Mouse (Mus musculus) intestine, embryonic 14.5 days (tissue): ENCODE measurements around the gene Il1rap. TPM values are rescaled to one million over a fixed set of nuclear protein-coding genes. Genes with fewer than 3 reads are reported as not detected.

Experiments
- ATAC-seq: fragments of 200-750 bp; cut with Nextera tagmentation; replicated peaks from 2 replicates; pipeline ENCODE4 v1.8.0; 2017; ENCODE audit warnings: low read depth, moderate number of reproducible peaks, moderate TSS enrichment, moderate library complexity; ENCODE audit not compliant: low FRiP score, low TSS enrichment
- DNase-seq: peaks from one replicate; pipeline ENCODE4 v3.0.0-alpha.2; 2018; ENCODE audit warnings: low spot score
- H3K27ac ChIP-seq: fragments of 300-500 bp; sonication (generic); 2 replicates; pipeline ENCODE4 v1.5.1; 2014; ENCODE audit warnings: low read depth, mild to moderate bottlenecking, control low read depth
- H3K27me3 ChIP-seq: fragments of 300-500 bp; sonication (generic); replicated peaks from 2 replicates; pipeline ENCODE4 v1.6.1; 2014; ENCODE audit warnings: low read length, control low read depth; ENCODE audit not compliant: control insufficient read depth, insufficient read depth
- H3K36me3 ChIP-seq: fragments of 300-500 bp; sonication (generic); 2 replicates; pipeline ENCODE4 v1.6.1; 2014; ENCODE audit warnings: low read length, control low read depth; ENCODE audit not compliant: control insufficient read depth, insufficient read depth
- H3K4me1 ChIP-seq: fragments of 300-500 bp; sonication (generic); replicated peaks from 2 replicates; pipeline ENCODE4 v1.6.1; 2014; ENCODE audit warnings: low read length, control low read depth, mixed read lengths; ENCODE audit not compliant: control insufficient read depth, insufficient read depth
- H3K4me2 ChIP-seq: fragments of 300-500 bp; sonication (generic); 2 replicates; pipeline ENCODE4 v1.6.1; 2014; ENCODE audit warnings: low read length
- H3K4me3 ChIP-seq: fragments of 300-500 bp; sonication (generic); 2 replicates; pipeline ENCODE4 v1.5.1; 2014; ENCODE audit warnings: low read depth, low read length, control low read depth, mixed read lengths
- H3K9ac ChIP-seq: fragments of 300-500 bp; sonication (generic); 2 replicates; pipeline ENCODE4 v1.6.1; 2014; ENCODE audit warnings: mild to moderate bottlenecking, low read length
- H3K9me3 ChIP-seq: fragments of 300-500 bp; sonication (generic); 2 replicates; pipeline ENCODE4 v1.6.1; 2016; ENCODE audit warnings: low read length, control low read depth; ENCODE audit not compliant: control insufficient read depth
- WGBS: fragments of 180-500 bp; shearing (Covaris S2); extraction: QIAGEN DNeasy Blood & Tissue Kit; methylation state at CpG from one replicate; pipeline ENCODE4 v1.1.7; 2014; 5-methylcytosine and 5-hydroxymethylcytosine counted together
- polyA plus RNA-seq: library from polyadenylated mRNA; unstranded; fragments of >200 nt; fragmentation: Nextera tagmentation; extraction: Ambion mirVana; gene quantifications from 2 replicates; pipeline ENCODE4 v1.2.1, GENCODE M21; 2014

Gene Il1rap
- polyA plus RNA-seq, 1 experiment from 2014 or later = 6.3 TPM

DNA sequence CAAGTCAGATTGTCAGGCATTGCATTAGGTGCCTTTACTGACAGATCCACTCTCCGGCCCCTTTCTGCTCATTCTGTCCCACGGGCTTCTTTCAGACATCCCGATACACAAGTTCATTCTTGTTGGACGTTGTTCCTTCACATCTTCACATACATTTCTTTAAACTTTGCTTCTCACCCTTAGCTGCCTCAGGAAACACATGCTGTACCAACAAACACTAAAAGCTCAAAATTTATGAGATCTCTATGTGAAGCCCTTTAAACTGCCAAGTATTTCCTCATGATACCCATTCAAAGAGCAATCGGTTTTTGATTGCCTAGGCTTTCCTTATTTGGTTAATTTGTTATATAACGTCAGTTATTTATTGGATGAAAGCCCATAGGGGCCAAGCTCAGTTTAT is 61.6 kb downstream of the Il1rap start:
- Histone ChIP-seq H3K4me3 (no peak overlapping the region), H3K9ac (no peak overlapping the region), H3K4me2 (no peak overlapping the region), H3K9me3 (no peaks in the 10 kb centered on the region), H3K4me1 (no peaks in the 10 kb centered on the region), H3K36me3 (no peaks in the 10 kb centered on the region), H3K27ac (no peak overlapping the region), H3K27me3 (no peaks in the 10 kb centered on the region)
- no peak for ATAC-seq
- DNase-seq = no peak
- WGBS = 75% methylated on average over 6 of the region's 6 CpGs

DNA sequence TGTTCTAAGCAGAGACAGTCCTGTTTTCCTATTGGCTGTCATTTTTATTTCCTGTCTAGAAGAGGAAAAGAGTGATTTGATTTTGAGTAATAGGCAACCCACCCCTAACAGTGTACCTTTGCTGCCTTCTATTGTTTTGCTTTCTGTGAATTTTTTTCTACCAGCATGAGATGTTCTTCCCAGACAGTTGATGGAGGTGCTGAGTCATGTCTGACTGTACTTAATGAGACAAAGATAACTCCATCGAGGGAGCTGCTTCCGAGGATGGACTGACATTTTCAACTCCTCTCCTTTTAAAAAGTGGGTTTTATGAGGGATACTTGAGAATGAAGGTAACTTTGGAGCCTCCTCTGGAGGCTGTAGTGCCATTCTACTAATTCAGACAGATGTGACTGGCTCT is 64.6 kb downstream of the Il1rap start:
- Histone ChIP-seq H3K4me3 (no peak overlapping the region), H3K36me3 (no peaks in the 10 kb centered on the region), H3K9me3 (no peaks in the 10 kb centered on the region), H3K4me2 (no peak overlapping the region), H3K4me1 (no peaks in the 10 kb centered on the region), H3K9ac (no peak overlapping the region), H3K27me3 (no peaks in the 10 kb centered on the region), H3K27ac (no peak overlapping the region)
- DNase-seq = no peak
- no peak for ATAC-seq
- 62% methylated on average over 2 of the region's 2 CpGs for WGBS

DNA sequence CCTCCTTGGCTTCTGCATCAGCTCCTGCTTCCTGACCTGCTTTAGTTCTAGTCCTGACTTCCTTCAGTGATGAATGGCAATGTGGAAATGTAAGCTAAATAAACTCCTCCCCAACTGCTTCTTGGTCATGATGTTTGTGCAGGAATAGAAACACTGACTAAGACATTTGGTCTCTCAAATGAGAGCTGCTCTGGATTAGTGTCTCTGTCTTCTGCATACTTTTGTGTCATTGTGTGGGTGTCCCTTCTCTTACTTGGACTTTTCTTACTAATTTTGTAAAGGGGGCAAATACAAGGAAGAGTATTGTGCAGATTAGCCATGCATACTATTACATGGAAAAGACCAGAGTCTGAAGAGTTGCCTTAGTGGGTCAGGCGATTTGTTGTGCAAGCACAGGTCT is 65.5 kb downstream of the Il1rap start:
- Histone ChIP-seq H3K4me1 (no peaks in the 10 kb centered on the region), H3K36me3 (no peaks in the 10 kb centered on the region), H3K4me3 (no peak overlapping the region), H3K27me3 (no peaks in the 10 kb centered on the region), H3K9ac (no peak overlapping the region), H3K4me2 (no peak overlapping the region), H3K27ac (no peak overlapping the region), H3K9me3 (no peaks in the 10 kb centered on the region)
- DNase-seq = no peak
- 83% methylated on average over 1 of the region's 1 CpGs for WGBS
- ATAC-seq = no peak

DNA sequence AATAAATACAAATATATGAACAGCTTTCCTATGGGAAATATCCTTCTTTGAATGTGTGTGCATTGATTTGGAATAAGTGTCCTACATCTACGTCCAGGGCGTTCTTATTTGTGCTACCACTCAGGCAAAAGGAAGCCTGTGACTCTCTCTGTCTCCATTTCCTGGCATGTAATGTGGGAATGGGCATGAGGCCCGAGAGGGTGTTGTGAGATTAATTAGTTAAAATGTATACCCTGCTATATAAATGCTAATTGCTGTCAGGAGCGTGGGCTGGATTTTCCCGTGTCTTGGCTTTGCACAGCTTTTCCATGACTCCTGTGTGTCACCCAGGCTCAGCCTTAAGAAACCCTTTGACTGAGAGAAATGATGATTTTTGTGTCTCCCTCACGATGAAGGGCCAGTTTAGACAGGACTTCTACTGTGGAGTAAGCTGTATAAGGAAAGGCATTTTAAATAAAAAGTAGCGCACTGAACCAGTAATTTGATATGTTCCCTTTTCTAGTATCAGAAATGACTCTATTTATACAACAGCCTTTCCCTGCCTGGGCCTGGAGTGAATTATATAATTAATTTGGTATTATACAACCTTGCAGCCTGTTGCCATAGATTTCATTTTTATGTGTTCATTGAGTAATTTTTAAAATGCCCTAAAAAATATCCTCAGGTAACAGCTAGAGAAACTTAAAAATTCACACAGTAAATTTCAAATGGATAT is 81.4 kb downstream of the Il1rap start:
- Histone ChIP-seq H3K9me3 (no peaks in the 10 kb centered on the region), H3K9ac (no peak overlapping the region), H3K4me1 (no peaks in the 10 kb centered on the region), H3K4me2 (no peak overlapping the region), H3K4me3 (no peak overlapping the region), H3K36me3 (no peaks in the 10 kb centered on the region), H3K27ac (no peak overlapping the region), H3K27me3 (no peaks in the 10 kb centered on the region)
- ATAC-seq (no peak), DNase-seq (no peak)
- WGBS = 75% methylated on average over 7 of the region's 7 CpGs

DNA sequence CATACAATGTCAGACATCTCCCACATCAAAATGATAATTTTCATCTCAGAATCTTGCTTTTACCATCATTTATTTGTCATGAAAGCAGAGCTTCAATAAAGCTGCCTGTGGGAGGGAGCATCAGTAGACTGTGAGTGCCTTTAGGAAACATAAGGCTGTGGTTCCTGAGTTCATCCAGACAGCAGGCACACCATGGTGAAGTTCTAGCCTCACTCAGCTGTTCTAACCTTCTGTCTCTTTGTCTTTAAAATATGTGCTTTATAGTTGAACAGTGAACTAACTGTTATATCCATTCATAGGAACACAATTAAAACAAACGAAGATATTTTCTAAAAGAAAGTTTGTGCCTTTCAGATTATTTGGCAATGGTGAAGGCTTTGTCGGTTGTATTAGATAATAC is 84.9 kb downstream of the Il1rap start:
- WGBS = 86% methylated on average over 2 of the region's 2 CpGs
- Histone ChIP-seq H3K4me2 (no peak overlapping the region), H3K27ac (no peak overlapping the region), H3K36me3 (no peaks in the 10 kb centered on the region), H3K27me3 (no peaks in the 10 kb centered on the region), H3K9ac (no peak overlapping the region), H3K4me1 (no peaks in the 10 kb centered on the region), H3K9me3 (no peaks in the 10 kb centered on the region), H3K4me3 (no peak overlapping the region)
- DNase-seq (no peak), ATAC-seq (no peak)

DNA sequence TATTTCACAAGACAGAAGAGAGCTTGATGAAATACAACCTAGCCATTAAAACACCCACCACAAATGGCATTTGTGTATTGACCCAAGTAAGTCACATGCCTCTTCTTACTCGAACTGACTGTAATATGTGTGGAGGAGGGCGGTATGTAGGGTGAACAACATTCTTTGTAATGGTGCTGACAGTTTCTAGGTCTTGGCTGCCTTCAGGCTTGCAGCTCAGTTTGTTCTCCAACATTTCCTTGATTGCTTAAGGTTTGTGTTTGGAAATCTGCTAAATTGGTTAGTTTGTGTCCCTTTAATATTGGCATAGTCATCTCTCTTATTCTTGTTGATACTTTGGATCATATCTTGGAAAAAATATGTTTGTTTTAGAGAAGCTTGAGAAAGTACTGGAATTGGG is 87.6 kb downstream of the Il1rap start:
- Histone ChIP-seq H3K9me3 (no peaks in the 10 kb centered on the region), H3K4me3 (no peak overlapping the region), H3K9ac (no peak overlapping the region), H3K27ac (no peak overlapping the region), H3K27me3 (no peaks in the 10 kb centered on the region), H3K36me3 (no peaks in the 10 kb centered on the region), H3K4me2 (no peak overlapping the region), H3K4me1 (no peaks in the 10 kb centered on the region)
- WGBS = 70% methylated on average over 2 of the region's 2 CpGs
- no peak for ATAC-seq
- DNase-seq = no peak

DNA sequence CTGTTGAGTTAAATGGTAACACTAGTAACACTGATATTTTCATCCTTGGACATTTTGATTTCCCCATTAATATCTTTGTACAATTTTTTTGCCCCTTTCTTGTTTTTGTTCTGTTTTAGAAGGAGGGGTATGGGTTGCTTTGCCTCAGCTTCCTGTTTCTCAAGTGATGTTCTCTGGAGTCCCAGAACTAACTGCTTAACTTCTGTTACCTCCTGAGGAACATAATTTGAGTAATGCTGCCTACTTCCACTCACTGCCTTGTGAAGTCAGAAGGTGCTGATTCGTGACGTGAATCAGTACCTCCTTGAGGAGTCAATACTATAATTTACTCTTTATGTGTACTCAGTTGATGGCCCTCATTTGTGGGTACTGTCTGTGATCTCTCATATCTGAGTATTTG is 98.9 kb downstream of the Il1rap start:
- H3K27me3 ChIP-seq = no peaks in the 10 kb centered on the region

DNA sequence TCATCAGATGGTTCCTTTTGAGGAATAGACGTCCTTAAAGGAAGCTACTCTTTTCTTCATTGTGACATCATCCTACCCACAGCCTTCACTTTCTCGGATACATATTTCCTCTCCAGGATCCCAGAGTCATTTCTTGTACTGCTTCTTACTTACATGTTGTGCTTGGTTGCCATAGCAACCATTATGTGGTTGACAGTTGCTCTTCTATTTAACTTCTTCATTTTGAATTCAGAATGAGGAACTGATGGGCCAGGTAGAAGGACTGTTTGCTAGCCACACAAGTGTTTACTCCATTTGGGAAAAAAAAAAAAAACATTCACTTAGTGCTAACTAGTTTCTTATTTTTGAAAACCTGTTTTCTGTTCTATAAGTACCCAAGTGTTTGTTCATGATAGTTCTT is 108.3 kb downstream of the Il1rap start:
- 80% methylated on average over 2 of the region's 2 CpGs for WGBS
- no peak for ATAC-seq

More for the DNA sequence above, 98.9 kb downstream of the Il1rap start:
- no peak overlapping the region for H3K4me3 ChIP-seq
- H3K4me1 ChIP-seq = no peaks in the 10 kb centered on the region
- WGBS = 85% methylated on average over 2 of the region's 2 CpGs
- no peaks in the 10 kb centered on the region for H3K9me3 ChIP-seq
- no peak overlapping the region for H3K9ac ChIP-seq
- no peak for ATAC-seq
- no peak for DNase-seq
- no peak overlapping the region for H3K4me2 ChIP-seq
- H3K36me3 ChIP-seq = no peaks in the 10 kb centered on the region
- no peak overlapping the region for H3K27ac ChIP-seq

DNA sequence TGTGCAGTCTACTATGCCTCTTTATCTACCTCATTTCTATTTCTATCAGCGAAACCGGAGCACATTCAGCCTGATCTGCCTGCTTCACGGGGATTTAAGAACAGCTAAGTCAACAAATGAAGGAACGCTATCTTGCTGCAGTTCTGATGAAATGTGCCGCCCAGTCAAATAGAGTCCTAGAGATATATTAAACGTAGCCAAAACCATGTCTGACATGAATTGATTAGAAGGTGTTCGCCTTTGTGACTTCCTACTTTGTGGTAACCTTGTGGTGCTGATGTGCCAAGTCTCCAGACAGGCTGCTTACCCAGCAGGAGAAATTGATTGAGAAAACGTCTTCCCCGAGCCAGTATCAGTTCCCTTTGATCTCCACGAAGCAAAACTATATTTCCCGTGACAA is 109.8 kb downstream of the Il1rap start:
- H3K9me3 ChIP-seq = no peaks in the 10 kb centered on the region
- no peaks in the 10 kb centered on the region for H3K36me3 ChIP-seq
- DNase-seq = no peak
- H3K4me3 ChIP-seq = no peak overlapping the region
- no peaks in the 10 kb centered on the region for H3K27me3 ChIP-seq
- H3K9ac ChIP-seq = no peak overlapping the region
- H3K27ac ChIP-seq = no peak overlapping the region
- ATAC-seq = no peak
- H3K4me1 ChIP-seq = no peaks in the 10 kb centered on the region
- no peak overlapping the region for H3K4me2 ChIP-seq
- WGBS = 66% methylated on average over 11 of the region's 11 CpGs

More for the DNA sequence above, 108.3 kb downstream of the Il1rap start:
- H3K9ac ChIP-seq = no peak overlapping the region
- H3K36me3 ChIP-seq = no peaks in the 10 kb centered on the region
- DNase-seq = no peak
- H3K27ac ChIP-seq = no peak overlapping the region
- no peaks in the 10 kb centered on the region for H3K9me3 ChIP-seq
- no peaks in the 10 kb centered on the region for H3K27me3 ChIP-seq
- no peak overlapping the region for H3K4me2 ChIP-seq
- H3K4me1 ChIP-seq = no peaks in the 10 kb centered on the region
- H3K4me3 ChIP-seq = no peak overlapping the region
